Mouse (Mus musculus) lung, embryonic 14.5 days (tissue): ENCODE results near the gene Pcsk7. TPM values are rescaled to one million over a fixed set of nuclear protein-coding genes. Genes with fewer than 3 reads are reported as not detected.

Experiments used
- ATAC-seq: fragments of 200-750 bp; cut with Nextera tagmentation; 2 replicates; pipeline ENCODE4 v1.8.0; 2017; ENCODE audit warnings: mild to moderate bottlenecking, moderate TSS enrichment, moderate library complexity; ENCODE audit not compliant: insufficient read depth
- DNase-seq: peaks from one replicate; pipeline ENCODE4 v3.0.0-alpha.2; 2015
- H3K27ac ChIP-seq: fragments of 300-500 bp; sonication (generic); 2 replicates; pipeline ENCODE4 v1.5.1; 2014; ENCODE audit warnings: low read depth, mild to moderate bottlenecking, moderate library complexity
- H3K27me3 ChIP-seq: fragments of 300-500 bp; sonication (generic); 2 replicates; pipeline ENCODE4 v1.6.1; 2014; ENCODE audit warnings: low read length, control low read depth; ENCODE audit not compliant: insufficient read depth
- H3K36me3 ChIP-seq: fragments of 300-500 bp; sonication (generic); 2 replicates; pipeline ENCODE4 v1.6.1; 2014; ENCODE audit warnings: control low read depth; ENCODE audit not compliant: insufficient read depth
- H3K4me1 ChIP-seq: fragments of 300-500 bp; sonication (generic); 2 replicates; pipeline ENCODE4 v1.6.1; 2014; ENCODE audit warnings: antibody characterized with exemption, control low read depth; ENCODE audit not compliant: insufficient read depth
- H3K4me2 ChIP-seq: fragments of 300-500 bp; sonication (generic); 2 replicates; pipeline ENCODE4 v1.6.1; 2014; ENCODE audit warnings: mild to moderate bottlenecking
- H3K4me3 ChIP-seq: fragments of 300-500 bp; sonication (generic); 2 replicates; pipeline ENCODE4 v1.5.1; 2014; ENCODE audit warnings: low read depth, low read length
- H3K9ac ChIP-seq: fragments of 300-500 bp; sonication (generic); 2 replicates; pipeline ENCODE4 v1.6.1; 2014
- H3K9me3 ChIP-seq: fragments of 300-500 bp; sonication (generic); 2 replicates; pipeline ENCODE4 v1.6.1; 2016; ENCODE audit warnings: low read depth, low read length, control low read depth
- CTCF ChIP-seq: IDR thresholded peaks from 2 replicates; pipeline ENCODE4 v1.5.1; 2016; ENCODE audit warnings: antibody characterized with exemption, low read depth
- WGBS: fragments of 180-500 bp; shearing (Covaris S2); extraction: QIAGEN DNeasy Blood & Tissue Kit; methylation state at CpG from one replicate; pipeline ENCODE4 v1.1.7; 2014; 5-methylcytosine and 5-hydroxymethylcytosine counted together
- polyA plus RNA-seq: library from polyadenylated mRNA; unstranded; fragments of >200 nt; fragmentation: Nextera tagmentation; extraction: Ambion mirVana; gene quantifications from 2 replicates; pipeline ENCODE4 v1.2.1, GENCODE M21; 2014

The Pcsk7 gene
- polyA plus RNA-seq, 1 experiment from 2014 or later, result 19.2 TPM

- ATAC-seq, result no peak
- H3K27ac ChIP-seq, result no peak overlapping the region
- H3K4me1 ChIP-seq, result peaks cover 8% of the 10 kb centered on the region
- 55% methylated on average over 4 of the region's 4 CpGs for WGBS
- H3K9me3 ChIP-seq, result no peaks in the 10 kb centered on the region
- H3K36me3 ChIP-seq, result peaks cover 32% of the 10 kb centered on the region
- peak overlapping the region; percentile 86 for H3K4me2 ChIP-seq
- H3K4me3 ChIP-seq, result peak overlapping the region; percentile 84
- H3K27me3 ChIP-seq, result no peaks in the 10 kb centered on the region
- TF ChIP-seq CTCF, result no peak
- peak overlapping the region; percentile 88 for H3K9ac ChIP-seq
- no peak for DNase-seq
Measured at GRCm38 (mm10) chr9:45905196-45905595, 1.1 kb upstream of the Pcsk7 start.

GRCm38 (mm10) chr9:45905811-45906237 lies 473 bp upstream of the Pcsk7 start:
- WGBS, result under 1% methylated on average over 24 of the region's 27 CpGs
- Histone ChIP-seq H3K4me2 (peak overlapping the region; percentile 86), H3K9me3 (no peaks in the 10 kb centered on the region), H3K27me3 (no peaks in the 10 kb centered on the region), H3K4me3 (peak overlapping the region; percentile 84), H3K9ac (peak overlapping the region; percentile 88), H3K27ac (peak overlapping the region; percentile 95), H3K36me3 (peaks cover 38% of the 10 kb centered on the region), H3K4me1 (peaks cover 8% of the 10 kb centered on the region)
- no peak for TF ChIP-seq CTCF
- peak; percentile 57 for ATAC-seq
- DNase-seq, result peak; percentile 40

GRCm38 (mm10) chr9:45907078-45907428 lies 756 bp downstream of the Pcsk7 start:
- DNase-seq, result peak; percentile 22

GRCm38 (mm10) chr9:45910995-45911394 lies 4.7 kb downstream of the Pcsk7 start:
- H3K9me3 ChIP-seq, result no peaks in the 10 kb centered on the region
- H3K9ac ChIP-seq, result no peak overlapping the region
- DNase-seq (no peak), ATAC-seq (no peak)
- peaks cover 62% of the 10 kb centered on the region for H3K36me3 ChIP-seq
- no peak overlapping the region for H3K4me3 ChIP-seq
- 80% methylated on average over 3 of the region's 3 CpGs for WGBS
- no peak overlapping the region for H3K27ac ChIP-seq
- TF ChIP-seq CTCF, result no peak
- H3K27me3 ChIP-seq, result no peaks in the 10 kb centered on the region
- H3K4me2 ChIP-seq, result no peak overlapping the region
- H3K4me1 ChIP-seq, result peaks cover 4% of the 10 kb centered on the region; the same call in 1 of the 2 replicates

More at GRCm38 (mm10) chr9:45907078-45907428, 756 bp downstream of the Pcsk7 start:
- peak overlapping the region; percentile 84 for H3K4me3 ChIP-seq
- WGBS, result 2% methylated on average over 19 of the region's 19 CpGs
- TF ChIP-seq CTCF, result no peak
- peak overlapping the region; percentile 86 for H3K4me2 ChIP-seq
- ATAC-seq, result peak; percentile 49
- H3K27me3 ChIP-seq, result no peaks in the 10 kb centered on the region
- peak overlapping the region; percentile 95 for H3K27ac ChIP-seq
- H3K4me1 ChIP-seq, result peaks cover 8% of the 10 kb centered on the region
- no peaks in the 10 kb centered on the region for H3K9me3 ChIP-seq
- H3K9ac ChIP-seq, result peak overlapping the region; percentile 88
- H3K36me3 ChIP-seq, result peaks cover 43% of the 10 kb centered on the region

GRCm38 (mm10) chr9:45911673-45912072 lies 5.4 kb downstream of the Pcsk7 start:
- Histone ChIP-seq H3K27me3 (no peaks in the 10 kb centered on the region), H3K36me3 (peaks cover 65% of the 10 kb centered on the region), H3K4me3 (no peak overlapping the region), H3K4me2 (no peak overlapping the region), H3K27ac (no peak overlapping the region), H3K4me1 (peaks cover 4% of the 10 kb centered on the region; the same call in 1 of the 2 replicates), H3K9ac (no peak overlapping the region), H3K9me3 (no peaks in the 10 kb centered on the region)
- 49% methylated on average over 1 of the region's 1 CpGs for WGBS
- ATAC-seq, result no peak
- TF ChIP-seq CTCF, result peak; percentile 73
- peak; percentile 70 for DNase-seq

GRCm38 (mm10) chr9:45915659-45916058 lies 9.4 kb downstream of the Pcsk7 start:
- no peak for DNase-seq
- Histone ChIP-seq H3K9me3 (no peaks in the 10 kb centered on the region), H3K9ac (no peak overlapping the region), H3K36me3 (peaks cover 80% of the 10 kb centered on the region), H3K27ac (no peak overlapping the region), H3K4me3 (no peak overlapping the region), H3K27me3 (no peaks in the 10 kb centered on the region), H3K4me1 (no peaks in the 10 kb centered on the region), H3K4me2 (no peak overlapping the region)
- WGBS, result 90% methylated on average over 2 of the region's 2 CpGs
- no peak for TF ChIP-seq CTCF
- ATAC-seq, result no peak

- DNase-seq (peak; percentile 72), ATAC-seq (peak; percentile 63)
- Histone ChIP-seq H3K9ac (no peak overlapping the region), H3K27me3 (no peaks in the 10 kb centered on the region), H3K4me3 (no peak overlapping the region), H3K36me3 (peaks cover 72% of the 10 kb centered on the region), H3K9me3 (no peaks in the 10 kb centered on the region), H3K4me1 (no peaks in the 10 kb centered on the region), H3K27ac (peak overlapping the region; percentile 48; the same call in 1 of the 2 replicates), H3K4me2 (no peak overlapping the region)
- 74% methylated on average over 5 of the region's 5 CpGs for WGBS
- TF ChIP-seq CTCF, result no peak
Measured at GRCm38 (mm10) chr9:45917041-45917934, 11.0 kb downstream of the Pcsk7 start.
